Mouse (Mus musculus) skeletal muscle tissue, adult 2 months (tissue): ENCODE measurements at regions not wholly inside any gene's neighbourhood (a gene's known extent, or its start where the extent isn't known, plus 50 kb on each side); places are given as distances from the start of the nearest gene placed in this dataset.

Source experiments
- DNase-seq: peaks from one replicate; pipeline ENCODE4 v3.0.0-alpha.2; 2012; ENCODE audit warnings: low read depth, low spot score

DNA sequence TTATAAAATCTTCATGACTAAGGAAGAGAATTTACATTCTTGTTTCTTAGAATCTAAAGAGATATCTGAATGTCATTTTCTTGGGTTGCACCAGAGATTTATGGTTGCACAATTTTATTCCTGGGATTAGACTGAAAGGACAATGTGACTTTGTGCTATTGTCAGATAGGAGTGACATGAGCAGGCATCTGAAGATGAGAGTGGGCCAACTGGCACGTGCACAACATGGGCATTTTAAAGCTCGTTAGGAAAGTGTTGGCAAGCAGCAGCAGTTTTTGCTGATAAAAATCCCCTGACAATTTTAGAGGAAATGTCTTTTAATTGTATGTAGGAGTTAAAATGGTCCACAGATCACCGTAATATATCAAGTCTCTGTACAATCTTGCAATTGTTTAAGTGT is 178.9 kb upstream of the Tecrl start:
- DNase-seq, result no peak

DNA sequence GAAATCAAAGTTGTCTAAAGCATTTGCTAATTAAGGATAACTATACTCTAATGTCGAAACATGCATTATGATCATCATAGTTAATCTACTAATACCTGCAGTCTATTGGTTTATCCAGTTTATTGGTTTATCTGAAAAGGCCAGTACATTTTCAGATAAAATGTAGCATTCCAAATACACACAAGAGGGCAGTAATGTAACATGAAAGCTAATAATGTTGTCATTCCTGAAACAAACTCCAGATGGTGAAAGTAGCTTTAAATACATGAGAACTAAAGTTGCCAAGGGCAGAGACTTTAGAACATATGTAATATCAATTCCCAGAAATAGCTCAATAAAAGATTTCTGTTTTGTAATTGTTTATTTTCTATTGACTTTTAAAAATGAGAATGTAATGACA is 163.7 kb upstream of the Tecrl start:
- no peak for DNase-seq

DNA sequence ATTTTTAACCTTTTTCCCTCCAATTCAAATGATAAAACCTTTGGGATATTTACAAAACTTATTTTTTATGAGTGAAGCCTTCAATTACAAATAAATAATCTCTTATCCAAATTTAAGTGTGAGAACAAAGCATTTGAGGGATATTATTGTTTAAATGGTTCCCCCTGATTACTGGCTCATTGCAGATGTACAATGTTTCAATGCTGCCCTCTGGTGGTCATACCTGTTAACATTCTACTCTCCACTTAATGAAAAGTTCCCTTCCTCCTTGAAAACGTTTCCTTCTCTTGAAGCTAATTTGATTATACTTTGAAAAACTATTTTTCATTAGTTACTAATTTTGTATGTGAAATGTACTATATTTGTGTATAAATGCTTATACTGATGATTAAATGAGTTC is 129.1 kb upstream of the Tecrl start:
- no peak for DNase-seq

DNA sequence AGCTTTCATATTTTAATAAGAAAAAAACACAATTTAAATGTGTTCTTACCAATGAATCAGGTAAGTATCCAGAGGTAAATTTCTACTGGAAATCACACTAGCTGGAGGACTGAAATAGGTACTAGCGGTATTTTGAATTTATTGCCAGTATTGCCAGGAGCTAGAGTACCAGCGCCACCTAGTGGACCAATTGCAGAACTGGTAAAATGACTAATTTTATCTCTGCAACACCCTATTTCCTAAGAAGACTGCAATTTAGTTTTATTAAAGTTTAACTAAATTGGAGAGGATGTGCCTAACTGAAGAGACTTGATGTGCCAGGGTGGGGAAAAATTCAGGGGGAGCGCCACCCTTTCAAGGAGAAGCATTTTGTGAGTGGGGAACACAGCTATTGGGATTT is 85.3 kb upstream of the Tecrl start:
- DNase-seq, result peak; percentile 9

DNA sequence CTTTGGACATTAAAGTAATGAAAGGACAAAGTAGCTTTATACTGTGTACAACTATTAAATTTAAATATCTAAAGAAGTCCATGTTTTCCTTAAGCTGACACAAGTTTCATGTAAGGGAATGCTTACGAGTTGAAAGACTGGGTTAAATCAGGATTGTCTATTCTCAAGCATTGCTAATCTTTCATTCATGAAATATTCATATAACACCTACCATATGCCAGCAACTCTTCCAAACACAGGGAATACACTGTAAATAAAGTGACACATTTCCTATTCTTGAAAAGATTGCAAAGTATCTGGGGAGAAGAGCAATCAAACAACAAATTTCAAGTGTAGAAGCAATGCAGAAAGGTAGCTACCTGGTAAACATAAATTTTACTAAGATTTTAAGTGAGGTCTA is 81.5 kb upstream of the Tecrl start:
- no peak for DNase-seq

DNA sequence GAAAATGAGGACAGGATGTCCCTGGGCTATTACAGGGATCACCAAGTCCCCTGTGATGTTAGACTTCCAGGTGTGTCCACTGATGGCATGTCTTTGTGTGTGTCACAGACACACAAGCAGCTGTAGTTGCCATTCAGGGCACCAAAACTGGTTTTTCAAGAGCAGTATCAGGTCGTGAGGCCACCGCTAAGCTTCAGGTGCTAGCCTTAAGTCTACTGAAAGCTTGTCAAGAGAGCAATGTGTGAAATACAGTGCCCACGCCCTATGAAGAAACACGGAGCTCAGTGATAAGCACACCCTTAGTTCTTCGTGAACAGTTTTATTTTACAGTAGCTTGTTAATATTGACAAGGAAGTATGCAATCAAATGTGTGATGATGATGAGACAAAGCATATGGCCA is 66.7 kb upstream of the Tecrl start:
- DNase-seq, result no peak

DNA sequence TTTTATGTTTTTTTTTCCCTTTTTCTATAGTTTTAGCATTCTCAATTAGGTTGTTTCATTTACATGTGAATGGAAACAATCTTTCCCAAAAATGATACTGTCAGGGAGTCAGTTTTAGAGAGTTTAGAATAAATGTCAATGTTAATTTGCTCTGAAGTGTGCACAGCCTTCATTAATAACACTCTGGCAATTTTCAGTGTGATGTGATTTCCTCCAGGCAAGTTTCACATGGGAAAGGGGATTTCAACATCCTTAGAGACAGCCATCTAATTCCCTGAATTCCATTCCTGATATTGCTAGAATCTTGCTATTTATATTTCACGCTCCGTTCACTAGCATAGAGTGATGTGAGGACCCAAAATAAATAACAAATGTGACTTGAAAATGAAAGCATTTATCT is 55.2 kb upstream of the Tecrl start:
- no peak for DNase-seq

DNA sequence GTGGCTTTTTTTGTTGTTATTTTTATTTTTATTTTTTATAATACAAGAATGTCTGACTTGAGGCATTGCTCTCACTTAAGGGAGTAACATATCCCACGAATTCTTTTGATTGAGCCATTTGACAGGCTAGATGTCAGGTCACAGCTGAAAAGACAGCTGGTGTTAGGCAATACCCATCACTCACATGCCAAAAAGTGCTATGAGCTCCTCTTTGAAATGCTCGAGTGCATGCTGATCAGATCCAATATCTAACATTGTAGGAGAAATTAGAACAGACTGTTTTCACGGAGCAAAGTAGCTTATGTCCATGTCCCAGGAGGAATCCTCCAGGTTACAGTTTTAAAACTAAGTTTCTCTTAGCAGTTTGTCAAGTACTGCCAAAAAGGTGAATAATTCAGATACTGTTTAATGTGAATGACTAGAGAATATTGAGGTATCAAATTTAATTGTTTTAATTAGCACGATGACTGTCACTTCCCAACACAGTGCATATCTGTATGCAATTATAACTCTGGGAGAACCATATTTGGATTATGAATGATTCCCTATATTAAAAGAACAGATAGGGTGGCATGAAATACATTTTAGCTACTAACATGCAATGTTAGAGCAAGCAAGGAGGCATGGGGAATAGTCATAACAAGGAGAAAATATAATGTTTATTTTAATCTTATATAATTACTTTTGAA is 50.4 kb upstream of the Tecrl start:
- DNase-seq, result peak; percentile 52
